Mouse (Mus musculus) limb, embryonic 14.5 days (tissue): ENCODE results near the gene Igsf23. TPM values are rescaled to one million over a fixed set of nuclear protein-coding genes. Genes with fewer than 3 reads are reported as not detected.

Experiments
- ATAC-seq: fragments of 200-750 bp; cut with Nextera tagmentation; 2 replicates; pipeline ENCODE4 v1.8.0; 2017; ENCODE audit warnings: low read depth, moderate number of reproducible peaks, moderate TSS enrichment; ENCODE audit not compliant: low FRiP score
- DNase-seq: peaks from one replicate; pipeline ENCODE4 v3.0.0-alpha.2; 2015; ENCODE audit warnings: low spot score
- H3K27ac ChIP-seq: fragments of 300-500 bp; sonication (generic); replicated peaks from 2 replicates; pipeline ENCODE4 v1.5.1; 2014; ENCODE audit warnings: low read depth, mild to moderate bottlenecking, low read length, moderate library complexity, mixed read lengths
- H3K27me3 ChIP-seq: fragments of 300-500 bp; sonication (generic); 2 replicates; pipeline ENCODE4 v1.6.1; 2014; ENCODE audit warnings: low read length, mixed read lengths; ENCODE audit not compliant: control insufficient read depth, insufficient read depth
- H3K36me3 ChIP-seq: fragments of 300-500 bp; sonication (generic); 2 replicates; pipeline ENCODE4 v1.6.1; 2014; ENCODE audit warnings: mild to moderate bottlenecking, low read length, moderate library complexity, mixed read lengths; ENCODE audit not compliant: control insufficient read depth, insufficient read depth
- H3K4me1 ChIP-seq: fragments of 300-500 bp; sonication (generic); 2 replicates; pipeline ENCODE4 v1.6.1; 2014; ENCODE audit warnings: antibody characterized with exemption, low read length, mixed read lengths; ENCODE audit not compliant: control insufficient read depth, insufficient read depth
- H3K4me2 ChIP-seq: fragments of 300-500 bp; sonication (generic); replicated peaks from 2 replicates; pipeline ENCODE4 v1.6.1; 2014; ENCODE audit warnings: low read depth, mild to moderate bottlenecking, low read length, moderate library complexity; ENCODE audit not compliant: severe bottlenecking
- H3K4me3 ChIP-seq: fragments of 300-500 bp; sonication (generic); replicated peaks from 2 replicates; pipeline ENCODE4 v1.5.1; 2014; ENCODE audit warnings: low read length
- H3K9ac ChIP-seq: fragments of 300-500 bp; sonication (generic); 2 replicates; pipeline ENCODE4 v1.6.1; 2014; ENCODE audit warnings: mild to moderate bottlenecking, low read depth, low read length, moderate library complexity; ENCODE audit not compliant: severe bottlenecking
- H3K9me3 ChIP-seq: fragments of 300-500 bp; sonication (generic); 2 replicates; pipeline ENCODE4 v1.6.1; 2016; ENCODE audit warnings: low read length; ENCODE audit not compliant: control insufficient read depth
- POLR2A ChIP-seq: fragments of 200-500 bp; IDR thresholded peaks from 2 replicates; pipeline ENCODE4 v1.8.0; 2012; ENCODE audit warnings: inconsistent platforms, mild to moderate bottlenecking, moderate library complexity, borderline replicate concordance; ENCODE audit not compliant: insufficient read depth, insufficient read length; ENCODE audit errors: extremely low read depth
- WGBS: fragments of 180-500 bp; shearing (Covaris S2); extraction: QIAGEN DNeasy Blood & Tissue Kit; methylation state at CpG from one replicate; pipeline ENCODE4 v1.1.7; 2014; 5-methylcytosine and 5-hydroxymethylcytosine counted together
- polyA plus RNA-seq, 2 experiments: library from polyadenylated mRNA; depleted of rRNA in 1 of 2; stranded (reverse) in 1 of 2; unstranded in 1 of 2; fragments of >200 nt; fragmentation: Nextera tagmentation in 1 of 2; extraction: Ambion mirVana in 1 of 2; gene quantifications; 2 replicates each; pipeline versions ENCODE4 v1.2.1 to v1.2.3; 2012 to 2014

Gene Igsf23
- polyA plus RNA-seq, 2 experiments: 0.09 to 0.30 TPM

DNA sequence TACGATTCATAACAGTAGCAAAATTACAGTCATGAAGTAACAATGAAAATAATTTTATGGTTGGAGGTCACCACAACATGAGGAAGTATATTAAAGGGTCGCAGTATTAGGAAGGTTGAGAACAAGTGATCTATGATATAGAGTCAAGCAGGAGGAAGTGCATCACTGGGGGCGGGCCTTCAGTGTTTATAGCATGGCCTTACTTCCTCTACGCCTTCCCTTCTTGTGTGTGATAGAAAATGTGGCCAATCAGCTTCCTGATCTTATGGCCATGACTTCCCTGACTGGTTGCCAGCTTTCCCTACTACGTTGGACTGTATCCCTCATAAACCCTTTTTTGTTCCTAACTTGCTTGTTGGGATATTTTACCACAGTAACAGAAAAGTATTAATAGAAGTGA is 5.4 kb downstream of the Igsf23 start:
- ATAC-seq: no peak
- Histone ChIP-seq H3K4me1 (no peaks in the 10 kb centered on the region), H3K27me3 (no peaks in the 10 kb centered on the region), H3K27ac (no peak overlapping the region), H3K9ac (no peak overlapping the region), H3K4me3 (no peak overlapping the region), H3K4me2 (no peak overlapping the region), H3K9me3 (no peaks in the 10 kb centered on the region), H3K36me3 (no peaks in the 10 kb centered on the region)
- 86% methylated on average over 5 of the region's 5 CpGs for WGBS
- TF ChIP-seq POLR2A: no peak
- DNase-seq: no peak

- Histone ChIP-seq H3K27me3 (no peaks in the 10 kb centered on the region), H3K4me1 (0 out of 2 replicates have a peak, but pooled peaks cover under 1% of the 10 kb centered on the region), H3K36me3 (no peaks in the 10 kb centered on the region), H3K4me2 (no peak overlapping the region), H3K9ac (no peak overlapping the region), H3K9me3 (no peaks in the 10 kb centered on the region), H3K27ac (no peak overlapping the region), H3K4me3 (no peak overlapping the region)
- ATAC-seq (no peak), DNase-seq (no peak)
- TF ChIP-seq POLR2A: no peak
- 87% methylated on average over 8 of the region's 8 CpGs for WGBS
Measured at GRCm38 (mm10) chr7:19944709-19945108, 5.8 kb downstream of the Igsf23 start.

DNA sequence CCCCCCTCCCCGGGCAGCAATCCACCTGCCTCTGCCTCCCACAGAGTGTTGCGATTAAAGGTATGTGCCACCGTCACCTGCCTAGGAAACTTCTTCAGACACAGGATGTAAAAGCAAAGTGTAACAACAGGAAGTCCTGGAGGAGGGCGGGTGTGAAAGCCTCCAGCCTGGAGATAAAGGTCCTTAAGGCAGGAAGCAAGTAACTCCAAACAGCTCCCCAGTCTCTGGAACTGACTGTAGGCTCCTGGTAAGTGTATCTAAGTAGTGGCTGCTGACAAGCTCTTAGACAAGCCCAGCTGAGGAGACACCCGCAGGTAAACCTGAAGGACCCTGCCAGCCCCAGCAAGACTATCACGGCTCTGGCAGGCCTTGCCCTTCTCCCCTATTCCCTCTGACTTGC is 10.3 kb downstream of the Igsf23 start:
- H3K9ac ChIP-seq: no peak overlapping the region
- 0 out of 2 replicates have a peak overlapping the region, but pooled peaks have one; percentile 2 for H3K27ac ChIP-seq
- TF ChIP-seq POLR2A: no peak
- 0 out of 2 replicates have a peak, but pooled peaks cover 2% of the 10 kb centered on the region for H3K4me1 ChIP-seq
- ATAC-seq (no peak), DNase-seq (no peak)
- no peaks in the 10 kb centered on the region for H3K36me3 ChIP-seq
- no peak overlapping the region for H3K4me2 ChIP-seq
- no peak overlapping the region for H3K4me3 ChIP-seq
- no peaks in the 10 kb centered on the region for H3K27me3 ChIP-seq
- 16% methylated on average over 5 of the region's 6 CpGs for WGBS
- no peaks in the 10 kb centered on the region for H3K9me3 ChIP-seq

GRCm38 (mm10) chr7:19939555-19940235 is 10.9 kb downstream of the Igsf23 start:
- H3K27ac ChIP-seq: no peak overlapping the region
- WGBS: 53% methylated on average over 10 of the region's 12 CpGs
- no peak overlapping the region for H3K9ac ChIP-seq
- no peak overlapping the region for H3K4me3 ChIP-seq
- TF ChIP-seq POLR2A: no peak
- H3K27me3 ChIP-seq: no peaks in the 10 kb centered on the region
- no peaks in the 10 kb centered on the region for H3K9me3 ChIP-seq
- DNase-seq: peak; percentile 77
- peak; percentile 75; the same call in 1 of the 2 replicates for ATAC-seq
- no peak overlapping the region for H3K4me2 ChIP-seq
- 0 out of 2 replicates have a peak, but pooled peaks cover 2% of the 10 kb centered on the region for H3K4me1 ChIP-seq
- no peaks in the 10 kb centered on the region for H3K36me3 ChIP-seq

- Histone ChIP-seq H3K27ac (no peak overlapping the region), H3K36me3 (no peaks in the 10 kb centered on the region), H3K4me1 (0 out of 2 replicates have a peak, but pooled peaks cover 2% of the 10 kb centered on the region), H3K4me2 (no peak overlapping the region), H3K4me3 (no peak overlapping the region), H3K27me3 (0 out of 2 replicates have a peak, but pooled peaks cover 3% of the 10 kb centered on the region), H3K9ac (no peak overlapping the region), H3K9me3 (no peaks in the 10 kb centered on the region)
- no peak for DNase-seq
- WGBS: 78% methylated on average over 11 of the region's 11 CpGs
- TF ChIP-seq POLR2A: no peak
- no peak for ATAC-seq
Measured at GRCm38 (mm10) chr7:19937229-19937821, 13.2 kb downstream of the Igsf23 start.
